Mouse (Mus musculus) left cerebral cortex, adult 8-10 months (tissue): ENCODE measurements around the gene Hdac5. TPM values are rescaled to one million over a fixed set of nuclear protein-coding genes. Genes with fewer than 3 reads are reported as not detected.

Experiments
- DNase-seq, 2 experiments: peaks; one replicate each; pipeline ENCODE4 v3.0.0; 2022; ENCODE audit warnings: low spot score in 2 of 2
- total RNA-seq, 4 experiments: library from RNA; stranded (reverse); gene quantifications; 2 replicates each; pipeline ENCODE4 v1.2.4; 2022

Gene Hdac5
- total RNA-seq, 4 experiments from 2014 or later: 245 to 275 (median 254) TPM

DNA sequence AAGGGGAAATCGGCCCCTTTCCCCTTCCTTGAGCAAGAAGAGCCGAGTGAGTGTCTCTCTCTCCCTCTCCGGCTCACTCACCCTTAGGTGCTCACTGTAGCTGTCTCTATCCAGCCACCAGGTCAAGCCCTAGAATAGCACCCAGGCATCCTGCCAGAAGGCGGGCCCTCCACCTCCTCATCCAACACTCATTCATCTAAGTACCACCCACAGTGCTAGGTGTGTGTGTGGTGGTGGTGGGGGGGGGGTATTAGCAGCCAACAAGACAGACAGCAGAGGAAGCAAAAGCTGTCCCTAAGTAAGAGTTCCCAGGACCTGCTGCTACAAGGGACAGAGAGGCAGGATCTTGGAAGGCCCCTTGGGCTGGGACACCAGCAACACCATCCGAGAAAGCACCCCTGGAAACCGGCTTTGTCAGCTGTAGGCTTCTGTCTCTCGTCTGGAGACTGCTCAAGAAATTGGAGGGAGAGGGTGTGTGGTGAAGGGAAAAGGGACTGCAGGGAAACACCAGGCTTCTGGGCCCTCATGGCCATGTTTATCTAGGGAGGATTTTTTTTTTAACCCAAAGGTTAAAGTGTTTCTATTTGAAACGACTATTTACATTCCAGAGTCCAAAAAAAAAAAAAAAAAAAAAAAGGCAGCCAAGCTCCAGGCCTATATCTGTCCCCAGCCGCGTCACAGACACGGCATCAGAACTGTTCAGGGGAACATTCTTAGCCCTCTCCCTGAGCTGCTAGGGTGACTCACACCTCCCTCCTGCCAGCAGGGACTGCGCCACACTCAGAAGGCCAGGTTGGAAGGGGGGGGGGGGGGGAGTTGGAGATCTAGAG is 13.7 kb downstream of the Hdac5 start:
- DNase-seq: peak in 1 of 2 experiments; percentile 76

- no peak for DNase-seq
Observed at GRCm38 (mm10) chr11:102215511-102215910, 14.5 kb downstream of the Hdac5 start.

GRCm38 (mm10) chr11:102214430-102215156 is 15.4 kb downstream of the Hdac5 start:
- DNase-seq: no peak

DNA sequence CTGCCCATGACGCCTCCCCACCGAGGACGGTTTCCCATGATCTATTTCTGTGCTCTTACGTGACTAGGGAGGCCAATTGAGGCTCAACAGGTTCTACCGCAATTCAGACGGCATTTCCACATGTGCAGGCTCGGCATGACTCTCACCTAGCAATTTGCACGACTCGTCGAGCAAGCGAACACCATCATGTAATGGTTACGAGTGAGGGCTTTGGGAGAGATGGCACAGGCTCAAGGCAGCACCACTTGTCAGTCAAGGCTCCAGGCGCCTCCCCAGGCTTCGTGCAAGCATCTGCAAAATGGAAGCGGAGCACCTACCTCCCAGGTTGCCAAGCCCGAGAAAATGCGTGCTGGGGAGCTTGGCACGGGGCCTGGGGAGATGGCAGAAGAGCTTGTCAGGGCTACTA is 18.0 kb downstream of the Hdac5 start:
- no peak for DNase-seq

DNA sequence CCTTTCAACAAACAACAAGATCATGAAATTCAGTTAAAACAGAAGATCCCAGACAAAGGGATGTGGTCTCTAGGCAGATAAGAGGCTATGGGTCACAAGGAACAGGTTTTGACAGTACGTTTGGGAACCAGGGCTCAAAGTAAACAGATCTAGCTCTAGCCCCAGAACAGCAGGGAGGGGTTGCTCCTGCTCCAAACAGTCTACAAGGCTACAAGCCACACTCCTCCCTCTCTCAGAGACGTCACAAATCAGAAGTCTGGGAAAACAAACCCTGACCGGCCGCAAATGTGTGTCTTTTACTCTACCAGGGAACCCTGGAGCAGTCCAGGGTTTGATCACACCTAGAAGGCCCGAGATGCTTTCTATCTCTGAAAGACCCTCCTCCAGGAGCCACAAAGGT is 19.0 kb downstream of the Hdac5 start:
- DNase-seq: no peak

GRCm38 (mm10) chr11:102210185-102210584 is 19.8 kb downstream of the Hdac5 start:
- no peak for DNase-seq

GRCm38 (mm10) chr11:102209742-102210141 is 20.2 kb downstream of the Hdac5 start:
- DNase-seq: no peak

GRCm38 (mm10) chr11:102208846-102209245 is 21.1 kb downstream of the Hdac5 start:
- no peak for DNase-seq

DNA sequence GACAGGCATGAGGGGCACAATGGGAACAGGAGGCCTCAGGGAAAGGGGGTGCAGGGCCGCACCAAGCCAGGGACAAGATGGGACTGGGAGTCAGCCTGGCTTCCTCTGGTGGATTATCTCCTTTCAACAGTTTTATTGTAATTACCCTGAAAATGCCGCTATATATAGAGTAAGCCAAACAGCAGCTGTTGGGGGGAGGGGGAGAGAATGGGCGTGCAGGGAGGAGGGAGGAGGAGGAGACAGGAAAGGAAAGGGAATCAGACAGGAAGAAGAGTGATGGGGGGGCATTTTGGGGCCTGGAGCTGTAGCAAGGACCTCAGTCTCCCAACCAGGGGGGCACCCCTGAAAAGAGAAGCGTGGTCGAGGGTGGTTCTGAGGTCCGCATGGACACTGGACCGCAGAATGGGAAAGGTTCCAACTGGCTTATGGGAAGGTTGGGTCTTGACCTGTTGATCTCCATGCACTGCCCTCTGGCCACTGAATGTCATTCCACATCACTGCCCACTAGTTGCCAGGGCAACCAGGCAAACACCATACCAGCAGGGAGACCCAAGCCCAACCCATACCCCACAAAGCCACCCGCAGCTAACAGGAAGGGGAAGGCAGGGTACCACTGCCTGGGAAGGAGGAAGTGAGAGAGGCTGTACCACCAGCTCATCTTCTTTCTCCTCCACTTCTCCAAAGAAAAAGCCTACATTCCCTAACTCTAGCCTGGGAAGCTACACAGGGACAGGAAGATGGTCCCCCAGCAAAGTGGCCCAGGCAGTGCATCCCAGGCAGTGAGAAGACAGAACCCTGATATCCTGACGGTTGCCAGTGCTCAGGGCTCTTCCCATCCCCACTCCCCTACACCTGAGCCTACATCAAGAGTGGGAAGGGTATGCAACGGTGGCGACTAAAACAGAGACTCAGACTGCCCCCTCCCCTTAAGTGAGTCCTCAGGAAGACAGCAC is 21.9 kb downstream of the Hdac5 start:
- DNase-seq: no peak

DNA sequence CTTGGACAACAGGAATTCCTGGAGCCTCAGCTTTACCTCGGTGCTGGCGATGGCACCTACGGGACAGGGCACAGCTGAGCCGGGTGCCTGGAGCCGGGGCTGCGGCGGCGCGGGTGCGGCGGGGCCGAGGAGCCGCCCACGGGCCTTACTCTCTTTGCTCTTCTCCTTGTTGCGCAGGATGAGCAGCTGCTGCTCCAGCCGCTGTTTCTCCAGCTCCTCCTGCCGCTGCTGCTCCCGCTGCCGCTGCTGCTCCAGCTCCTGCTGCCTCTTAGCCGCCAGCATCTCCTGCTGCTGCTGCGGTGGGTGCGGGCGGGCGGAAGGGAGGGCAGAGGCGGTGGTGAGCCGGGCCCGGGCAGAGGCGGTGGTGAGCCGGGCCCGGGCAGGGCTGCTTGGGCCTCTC is 23.5 kb downstream of the Hdac5 start:
- DNase-seq: no peak

- DNase-seq: peak in 1 of 2 experiments; percentile 82
Observed at GRCm38 (mm10) chr11:102201408-102201821, 28.6 kb downstream of the Hdac5 start.

GRCm38 (mm10) chr11:102199856-102200255 is 30.1 kb downstream of the Hdac5 start:
- DNase-seq: no peak

DNA sequence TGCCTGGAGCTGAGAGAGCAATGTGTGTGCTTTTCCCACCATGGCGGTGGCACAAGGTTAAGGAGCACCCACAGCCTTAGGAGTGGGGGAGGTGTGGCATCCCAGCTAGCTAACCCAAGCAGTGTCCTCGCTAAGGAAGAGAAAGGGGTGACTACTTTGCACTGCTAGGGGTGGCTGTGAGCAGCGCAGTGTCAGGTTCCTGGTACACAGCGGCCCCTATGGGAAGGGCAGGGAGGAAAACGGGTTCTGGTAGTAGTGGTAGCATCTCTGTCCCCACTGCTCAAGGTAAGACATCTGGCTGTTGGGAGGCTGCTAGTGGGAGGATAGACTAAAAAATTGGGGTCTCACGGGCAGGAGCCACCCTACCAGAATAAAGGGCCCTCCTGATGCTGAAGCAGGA is 31.7 kb downstream of the Hdac5 start:
- DNase-seq: no peak

DNA sequence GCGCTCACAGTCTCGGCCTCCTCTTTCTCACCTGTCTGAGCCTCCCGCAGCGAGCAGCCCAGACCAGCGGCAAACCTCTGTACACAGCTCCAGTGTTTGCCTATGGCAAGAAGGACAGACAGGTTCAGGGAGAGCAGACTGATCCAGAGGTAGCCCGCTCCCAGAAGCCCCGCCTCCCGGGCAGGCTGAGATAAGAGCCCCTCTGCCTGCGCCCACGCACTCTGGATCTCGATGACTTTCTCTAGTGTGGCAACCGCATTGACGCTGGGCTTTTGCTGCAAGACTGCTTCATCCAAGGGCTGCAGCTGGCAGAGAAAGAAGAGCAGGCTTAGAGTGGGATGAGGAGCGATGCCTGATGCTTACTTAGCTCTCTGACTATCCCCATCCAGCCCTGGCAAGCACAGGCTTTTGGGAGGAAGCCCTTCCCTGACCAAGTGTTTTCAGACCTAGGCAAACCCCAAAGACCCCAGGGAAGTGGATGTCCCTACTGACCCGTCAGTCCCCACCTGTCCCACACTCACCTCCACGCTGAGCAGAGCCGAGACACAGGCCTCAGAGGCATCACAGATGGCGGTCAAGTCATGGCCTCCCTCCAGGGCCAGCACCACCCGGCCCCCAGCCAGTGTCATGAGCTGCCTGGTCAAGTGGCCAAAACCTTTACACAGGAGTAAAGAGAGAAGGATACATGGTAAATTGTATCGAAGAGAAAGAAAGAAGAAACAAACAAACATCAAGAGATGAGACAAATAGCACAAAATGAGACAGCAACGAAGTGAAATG is 33.8 kb downstream of the Hdac5 start:
- DNase-seq: no peak

DNA sequence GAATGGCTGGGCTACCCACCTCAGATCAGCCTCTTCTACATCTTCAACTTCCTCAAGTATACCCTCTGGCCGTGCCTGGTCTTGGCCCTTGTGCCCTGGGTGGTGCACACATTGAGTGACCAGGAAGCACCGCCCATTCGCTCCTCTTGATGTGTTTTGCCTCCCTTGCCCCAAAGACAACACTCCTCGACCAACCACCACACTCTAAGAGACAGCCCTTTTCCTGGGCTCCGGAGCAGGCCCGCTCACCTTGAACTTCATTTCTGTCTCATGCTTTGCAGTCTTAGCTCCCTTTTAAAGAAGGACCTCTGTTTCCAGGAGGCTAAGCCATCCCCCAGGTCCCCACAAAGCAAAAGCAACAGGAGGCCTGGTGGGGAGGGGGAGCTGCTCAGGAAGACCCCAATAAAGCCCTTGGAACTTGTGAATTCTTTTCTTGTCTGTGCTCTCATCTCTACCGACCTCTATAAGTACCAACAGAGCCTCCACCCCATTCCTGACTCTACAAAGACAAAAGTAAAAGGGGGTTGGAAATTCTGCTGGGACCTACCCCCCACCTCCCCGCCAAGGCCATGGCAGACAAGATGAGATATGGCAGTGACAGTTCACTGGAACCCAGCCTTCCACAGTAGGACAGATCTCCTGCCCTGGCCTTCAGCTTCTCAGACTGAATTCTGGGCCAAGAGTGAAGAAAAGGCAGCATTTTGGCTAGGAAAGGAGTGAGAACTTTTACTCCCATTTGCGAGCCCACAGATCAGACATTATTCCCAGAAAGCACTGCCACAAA is 36.1 kb downstream of the Hdac5 start:
- no peak for DNase-seq

DNA sequence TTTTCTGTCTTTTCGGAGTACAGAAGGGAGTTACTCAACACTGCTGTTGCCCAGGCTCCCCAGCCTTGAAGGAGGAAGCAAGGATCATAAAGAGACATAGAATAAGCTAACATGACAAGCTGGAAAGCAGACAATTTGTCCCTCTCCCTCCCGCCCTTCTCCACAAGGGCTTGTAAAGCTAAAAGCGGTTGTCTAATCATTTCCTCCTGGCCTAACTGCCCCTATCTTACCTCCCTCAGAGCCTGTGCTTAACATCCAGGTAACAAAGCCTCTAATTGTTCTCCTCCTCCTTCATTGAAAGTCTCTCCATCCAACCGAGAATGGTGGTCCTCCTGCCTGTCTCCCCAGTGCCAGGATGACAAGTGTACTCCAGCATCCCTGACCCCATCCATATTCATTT is 39.1 kb downstream of the Hdac5 start:
- no peak for DNase-seq

- peak; percentile 80 to 92 for DNase-seq
Observed at GRCm38 (mm10) chr11:102189461-102190436, 40.2 kb downstream of the Hdac5 start, which contains the start of gene G6pc3. G6pc3 (plus strand) TSS chr11:102189620.

DNA sequence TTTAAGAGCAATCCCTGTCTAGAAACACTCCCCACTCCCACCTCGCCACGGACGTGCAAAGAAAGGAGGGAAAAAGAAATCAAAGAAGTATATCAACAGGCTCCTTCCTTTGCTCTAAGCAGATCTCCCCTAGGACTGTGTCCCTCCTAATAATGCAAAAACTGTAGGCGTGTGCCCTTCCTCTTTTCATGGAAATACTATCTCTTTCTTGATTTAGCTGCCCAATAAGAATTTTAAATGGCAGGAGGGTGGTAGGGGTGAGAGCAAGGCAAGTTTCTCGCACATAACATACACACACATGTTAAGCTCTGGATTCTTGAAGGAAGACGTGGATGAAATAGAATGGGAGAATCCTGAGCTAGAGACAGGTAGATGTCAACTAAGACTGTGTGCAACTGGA is 41.0 kb downstream of the Hdac5 start:
- no peak for DNase-seq

- no peak for DNase-seq
Observed at GRCm38 (mm10) chr11:102186235-102186634, 43.7 kb downstream of the Hdac5 start.
